Mouse (Mus musculus): ENCODE measurements at regions not wholly inside any gene's neighbourhood (a gene's known extent, or its start where the extent isn't known, plus 50 kb on each side); places are given as distances from the start of the nearest gene placed in this dataset.

DNA sequence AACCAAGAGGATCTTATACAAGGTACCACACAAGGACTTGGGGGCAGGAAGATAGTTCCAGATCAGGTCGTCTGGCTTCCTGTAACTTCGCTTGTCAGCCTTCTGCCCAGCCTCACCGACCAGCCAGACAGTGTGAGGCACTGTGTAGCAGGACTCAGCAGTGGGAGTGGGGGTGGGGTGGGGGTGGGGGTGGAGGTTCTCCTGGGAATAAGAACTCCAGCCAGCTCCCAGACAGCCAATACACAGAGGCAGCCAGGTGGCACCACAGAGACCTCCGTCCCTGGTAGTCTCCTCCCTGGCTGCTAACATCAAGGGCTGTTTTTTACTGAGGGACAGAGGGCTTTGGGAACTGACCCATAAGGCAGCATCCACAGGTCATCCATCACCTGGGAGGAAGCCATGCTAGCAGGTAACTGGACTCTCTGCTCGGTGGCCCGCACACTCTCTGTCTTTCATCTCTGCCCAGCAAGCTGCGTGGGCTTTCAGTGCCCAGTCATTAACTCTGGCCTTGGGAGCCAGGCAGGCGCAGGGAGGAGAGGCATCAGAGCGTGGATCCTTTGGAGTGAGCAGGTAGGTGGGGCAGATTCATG, 60.3 kb upstream of the Wnt4 start:
- no peak for DNase-seq (ENCODE audit: low read depth)

DNA sequence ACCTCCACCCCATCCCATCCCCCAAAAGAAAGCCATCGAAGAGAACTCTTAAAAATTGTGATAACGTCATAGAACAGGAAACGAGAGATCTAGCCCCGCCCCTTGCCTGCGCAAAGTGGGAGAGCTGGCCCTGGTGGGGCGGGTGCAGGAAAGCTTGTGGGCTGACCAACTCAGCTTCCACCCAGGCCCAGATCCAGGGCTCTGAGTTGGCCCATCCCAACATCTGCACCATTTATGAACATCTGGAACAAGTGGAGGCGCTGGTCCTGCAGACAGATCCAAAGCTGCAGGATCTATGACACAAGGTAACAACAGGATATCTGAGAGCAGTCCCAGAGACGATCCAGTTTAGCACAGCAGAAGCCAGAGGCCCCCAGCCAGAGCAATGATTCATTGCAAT, 62.7 kb upstream of the Wnt4 start:
- no peak for DNase-seq (ENCODE audit: low read depth)

DNA sequence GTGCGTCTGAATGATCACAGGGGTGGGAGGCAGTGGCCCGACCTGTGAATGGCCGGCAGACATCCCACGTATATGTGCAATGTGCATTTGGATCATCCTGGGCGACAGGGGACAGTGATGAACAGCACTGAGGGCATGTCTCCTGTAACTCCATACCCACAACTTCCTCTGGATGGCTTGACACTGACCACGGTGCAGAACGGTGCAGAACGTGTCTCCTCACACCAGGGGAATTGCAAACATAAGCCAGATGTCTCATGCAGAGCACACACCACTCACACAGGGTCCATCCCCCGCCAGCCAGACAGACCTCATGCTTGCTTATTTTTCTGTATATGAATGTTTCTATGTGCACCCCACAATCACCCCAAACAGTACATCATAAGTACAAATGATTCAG, 64.4 kb upstream of the Wnt4 start:
- DNase-seq (ENCODE audit: low read depth): no peak

DNA sequence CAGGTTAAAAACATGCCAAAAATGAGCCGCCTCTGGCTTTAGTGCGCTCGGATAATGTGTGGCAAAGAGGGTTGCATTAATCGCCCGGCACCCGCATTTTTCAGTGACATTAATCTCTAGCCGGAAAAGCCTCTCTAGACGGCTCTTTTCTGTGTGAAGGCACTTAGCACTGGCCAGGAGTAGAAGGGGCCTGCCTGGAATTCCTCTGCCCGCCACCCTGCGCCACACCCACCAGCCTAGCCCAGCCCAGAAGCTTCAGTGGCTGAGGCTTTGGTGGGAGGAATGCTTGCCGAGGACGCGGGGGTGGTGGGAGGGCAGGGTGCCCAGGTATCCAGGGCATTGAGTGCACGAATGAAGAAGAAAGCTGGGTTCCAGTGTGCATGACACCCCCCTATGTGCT, 65.2 kb upstream of the Wnt4 start:
- no peak for DNase-seq (ENCODE audit: low read depth)

DNA sequence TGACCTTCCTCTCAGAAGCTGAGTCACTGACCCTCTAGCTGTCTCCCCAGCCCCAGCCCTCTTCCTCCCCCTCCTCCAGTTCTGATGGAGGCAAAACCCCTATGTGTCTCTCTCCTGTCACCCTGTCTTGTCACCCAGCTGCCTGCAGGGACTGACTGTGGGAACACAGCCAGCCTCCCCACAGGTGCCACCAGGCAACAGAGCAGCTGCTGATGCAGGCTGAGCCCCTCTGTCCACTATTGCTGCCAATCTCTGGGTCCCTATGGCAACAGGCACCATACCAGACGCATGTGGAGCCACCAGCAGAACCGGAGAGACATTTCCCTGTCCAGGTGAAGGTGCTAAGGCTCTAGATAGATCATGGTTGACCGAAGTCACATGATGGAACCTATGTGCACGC, 66.0 kb upstream of the Wnt4 start:
- DNase-seq (ENCODE audit: low read depth): no peak

DNA sequence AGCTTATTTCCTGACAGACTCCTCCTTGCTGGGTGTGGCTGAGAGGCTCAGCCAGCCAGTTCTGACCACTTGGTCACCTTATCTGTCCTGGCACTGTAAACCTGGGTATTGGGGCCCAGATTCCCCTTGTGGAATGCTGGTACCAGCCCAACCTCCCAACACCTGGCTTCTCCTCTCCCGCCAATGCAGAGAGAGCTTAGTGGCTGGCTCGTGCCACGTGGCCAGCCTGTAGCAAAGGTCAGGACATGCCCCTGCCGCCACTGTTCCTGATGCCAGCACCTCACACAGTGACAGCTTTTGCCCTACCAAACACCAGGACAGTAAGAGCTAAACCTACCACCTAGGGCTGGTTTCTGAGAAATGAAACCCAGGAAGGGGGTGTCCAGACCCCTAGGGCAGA, 66.8 kb upstream of the Wnt4 start:
- no peak for DNase-seq (ENCODE audit: low read depth)

DNA sequence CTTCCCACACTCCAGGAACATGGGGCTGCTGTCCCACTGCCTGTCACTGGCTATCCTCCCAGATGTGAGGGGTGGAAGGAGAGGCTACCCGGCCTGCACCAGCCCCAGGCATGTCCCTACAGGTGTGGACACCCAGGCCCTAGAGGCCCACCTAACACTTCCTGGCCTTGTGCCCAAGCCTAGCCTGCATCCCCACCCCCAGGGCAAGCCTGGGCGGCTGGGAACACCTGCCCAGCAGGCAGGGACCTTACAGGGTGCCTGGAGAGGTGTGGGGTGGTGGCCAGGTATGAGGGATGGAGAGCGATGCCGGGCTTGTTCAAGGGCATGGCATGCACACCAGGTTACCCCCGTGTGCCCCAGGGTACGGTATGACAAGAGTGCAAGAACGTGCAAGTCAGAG, 76.3 kb upstream of the Wnt4 start:
- DNase-seq (ENCODE audit: low read depth): no peak

DNA sequence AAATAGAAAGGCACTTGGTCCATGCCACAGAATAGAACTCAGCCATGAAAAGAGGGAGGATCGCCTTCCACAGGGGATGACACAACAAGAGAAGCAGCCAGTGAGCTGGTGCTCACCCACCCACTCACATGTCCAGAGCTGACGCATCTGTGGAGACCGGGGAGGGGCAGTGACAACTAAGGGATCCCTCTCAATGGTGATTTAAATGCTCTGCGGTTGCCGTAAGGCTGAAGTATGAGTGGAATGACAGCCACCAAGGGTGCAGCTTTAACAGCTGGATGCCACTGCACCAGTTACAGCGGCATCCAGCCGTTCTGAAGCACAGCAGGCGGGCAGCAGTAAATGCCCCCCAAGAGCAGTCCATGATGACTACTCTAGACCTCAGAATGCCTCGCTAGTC, 76.9 kb upstream of the Wnt4 start:
- DNase-seq (ENCODE audit: low read depth): peak; percentile 9

DNA sequence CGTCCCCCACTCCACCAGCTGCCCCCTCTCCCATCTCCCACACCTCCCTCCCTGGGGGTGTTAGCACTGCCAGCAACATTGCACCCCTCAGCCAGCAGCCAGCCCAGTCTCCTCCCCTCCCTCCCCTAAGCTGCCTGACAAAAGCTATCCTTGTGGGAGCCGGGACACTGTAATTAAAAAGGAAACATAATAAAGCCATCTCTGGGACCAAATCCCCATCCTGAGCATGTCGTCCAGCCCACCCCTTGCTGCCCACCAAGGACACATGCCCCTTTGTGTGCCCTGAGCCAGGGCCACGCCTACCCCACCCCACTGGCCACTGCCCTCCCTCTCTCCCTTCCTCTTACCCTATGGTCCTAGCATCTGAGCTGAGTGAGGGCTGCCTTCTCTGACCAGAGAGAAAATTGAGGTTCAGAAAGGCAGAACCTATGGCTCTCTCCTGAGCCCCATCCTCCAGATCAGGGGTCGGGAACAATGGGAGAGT, 80.8 kb upstream of the Wnt4 start:
- no peak for DNase-seq (ENCODE audit: low read depth)

DNA sequence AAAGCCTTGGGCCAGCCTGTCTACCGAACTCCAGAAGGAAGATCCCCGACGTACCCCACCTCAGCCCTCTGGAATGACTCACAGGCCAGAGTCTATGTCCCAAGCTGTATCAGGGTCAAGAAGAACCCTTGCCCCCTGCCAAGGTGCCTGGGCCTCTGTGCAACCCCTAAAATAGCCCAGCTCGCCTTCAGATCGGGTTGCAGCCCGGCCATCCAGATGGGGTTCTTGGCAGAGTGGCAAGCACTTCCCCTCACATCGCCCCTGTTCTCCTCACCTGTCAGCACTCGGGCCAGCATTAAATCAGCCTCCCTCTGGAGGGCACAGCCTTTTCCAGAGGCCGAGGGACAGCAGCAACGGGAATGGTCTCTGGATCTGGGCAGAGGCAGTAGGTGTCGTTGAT, 83.2 kb upstream of the Wnt4 start:
- DNase-seq (ENCODE audit: low read depth): no peak

DNA sequence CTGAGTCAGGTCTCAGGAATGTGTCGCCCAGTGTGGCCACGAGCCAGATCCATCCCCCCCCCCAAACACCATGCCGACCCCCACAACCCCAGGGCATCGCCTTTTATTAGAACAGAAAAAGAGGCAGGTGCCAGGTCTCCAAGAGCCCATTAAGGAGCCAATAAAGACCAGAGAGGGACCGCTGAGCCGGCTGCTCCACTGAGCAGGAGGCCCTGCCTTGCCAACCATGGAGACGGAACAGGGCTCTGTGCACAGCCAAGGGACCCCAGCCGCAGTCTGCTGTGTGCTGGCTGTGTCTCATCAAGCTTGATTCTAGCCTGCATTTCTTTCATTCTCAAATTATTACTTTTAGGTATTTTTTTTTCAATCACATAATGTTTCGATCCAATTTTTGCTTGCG, 86.7 kb upstream of the Wnt4 start:
- DNase-seq (ENCODE audit: low read depth): no peak

DNA sequence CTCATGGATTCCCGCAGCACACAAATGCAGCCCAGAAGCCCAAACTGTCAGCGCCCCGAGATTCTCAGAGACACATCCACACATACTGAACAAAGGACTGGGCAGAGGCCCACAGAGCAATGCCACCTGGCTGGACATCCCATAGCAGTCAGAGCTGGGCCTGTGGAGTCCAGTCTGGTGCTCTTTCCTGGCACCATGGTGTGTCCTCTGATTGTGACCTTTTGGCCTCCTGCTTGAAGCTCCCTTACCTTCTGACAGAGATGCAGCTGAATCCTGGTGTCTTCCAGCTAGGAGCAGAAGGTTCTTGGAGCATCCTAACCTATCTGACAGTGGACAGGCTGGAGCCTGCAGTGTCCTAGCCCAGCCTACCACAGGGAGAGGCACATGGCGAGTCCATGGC, 87.5 kb upstream of the Wnt4 start:
- no peak for DNase-seq (ENCODE audit: low read depth)

DNA sequence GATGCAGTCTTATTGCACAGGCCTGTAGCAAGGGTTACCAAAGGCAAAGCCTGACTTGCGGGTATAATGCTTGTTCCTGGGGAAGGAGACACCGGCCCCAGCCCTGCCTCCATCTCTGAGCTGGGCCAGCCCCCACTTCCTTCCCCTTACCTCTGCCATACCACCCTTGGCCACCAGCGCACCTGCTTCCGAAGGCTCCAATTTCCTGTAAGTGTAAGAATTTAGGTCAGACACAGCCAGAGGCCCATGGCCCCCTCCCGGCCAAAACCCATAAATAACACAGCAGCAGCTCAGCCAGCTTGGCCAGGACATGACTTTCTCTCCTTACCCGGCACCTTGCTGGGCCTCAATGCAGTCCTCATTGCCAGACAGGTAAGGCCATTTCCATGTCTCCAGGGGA, 88.2 kb upstream of the Wnt4 start:
- no peak for DNase-seq (ENCODE audit: low read depth)

DNA sequence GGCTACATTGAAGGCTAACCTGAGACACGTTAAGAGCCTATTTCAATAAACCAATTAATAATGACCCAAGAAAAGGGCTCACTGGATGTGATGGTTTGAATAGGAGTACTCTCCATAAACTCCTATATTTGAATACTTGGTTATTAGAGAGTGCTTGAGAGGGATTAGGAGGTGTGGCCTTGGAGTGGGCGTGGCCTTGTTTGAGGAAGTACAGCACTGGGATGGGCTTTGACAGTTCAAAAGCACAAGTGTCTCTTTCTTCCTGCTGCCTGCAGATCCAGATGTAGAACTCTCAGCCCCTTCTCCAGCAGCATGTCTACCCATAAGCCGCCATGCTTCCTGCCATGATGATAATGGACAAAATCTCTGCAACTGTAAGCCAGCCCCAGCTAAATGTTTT, 89.7 kb upstream of the Wnt4 start:
- DNase-seq (ENCODE audit: low read depth): no peak

DNA sequence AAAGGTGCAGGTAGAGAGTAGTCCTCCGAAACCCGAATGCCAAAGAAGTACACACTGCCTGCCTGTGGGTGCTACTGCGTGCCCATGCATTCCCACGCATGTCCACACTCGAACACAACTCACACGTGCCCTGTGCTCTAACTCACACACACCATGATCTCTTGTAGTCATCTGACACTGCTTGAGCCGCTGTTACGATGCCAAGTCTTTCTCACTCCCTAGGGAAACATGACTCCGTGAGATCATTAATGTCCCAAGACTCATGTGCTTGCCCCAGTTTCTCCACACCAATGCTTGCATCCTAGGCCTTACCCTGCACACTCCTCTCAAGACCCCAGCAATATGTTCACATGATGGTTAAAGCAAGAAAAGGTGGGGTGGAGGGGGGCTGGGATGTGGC, 90.2 kb upstream of the Wnt4 start:
- no peak for DNase-seq (ENCODE audit: low read depth)

DNA sequence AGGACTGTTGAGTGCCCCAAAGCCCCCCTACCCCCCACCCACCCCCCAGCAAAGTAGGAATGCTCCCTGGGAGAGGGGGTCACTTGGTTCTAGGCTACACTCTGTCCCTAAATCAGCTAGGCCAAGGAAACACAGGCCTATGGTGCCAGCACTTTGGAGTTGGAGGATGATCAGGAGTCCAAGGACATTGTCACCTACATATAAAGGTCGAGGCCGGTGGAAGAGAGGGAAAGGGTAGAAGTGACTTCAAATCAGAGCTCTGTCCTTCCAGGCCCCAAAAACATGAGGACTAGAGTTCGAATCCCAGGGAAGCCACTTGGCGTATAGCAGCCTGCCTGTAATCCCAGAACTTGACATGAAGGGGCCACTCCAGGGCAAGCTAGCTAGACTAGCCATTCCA, 92.3 kb upstream of the Wnt4 start:
- DNase-seq (ENCODE audit: low read depth): no peak

DNA sequence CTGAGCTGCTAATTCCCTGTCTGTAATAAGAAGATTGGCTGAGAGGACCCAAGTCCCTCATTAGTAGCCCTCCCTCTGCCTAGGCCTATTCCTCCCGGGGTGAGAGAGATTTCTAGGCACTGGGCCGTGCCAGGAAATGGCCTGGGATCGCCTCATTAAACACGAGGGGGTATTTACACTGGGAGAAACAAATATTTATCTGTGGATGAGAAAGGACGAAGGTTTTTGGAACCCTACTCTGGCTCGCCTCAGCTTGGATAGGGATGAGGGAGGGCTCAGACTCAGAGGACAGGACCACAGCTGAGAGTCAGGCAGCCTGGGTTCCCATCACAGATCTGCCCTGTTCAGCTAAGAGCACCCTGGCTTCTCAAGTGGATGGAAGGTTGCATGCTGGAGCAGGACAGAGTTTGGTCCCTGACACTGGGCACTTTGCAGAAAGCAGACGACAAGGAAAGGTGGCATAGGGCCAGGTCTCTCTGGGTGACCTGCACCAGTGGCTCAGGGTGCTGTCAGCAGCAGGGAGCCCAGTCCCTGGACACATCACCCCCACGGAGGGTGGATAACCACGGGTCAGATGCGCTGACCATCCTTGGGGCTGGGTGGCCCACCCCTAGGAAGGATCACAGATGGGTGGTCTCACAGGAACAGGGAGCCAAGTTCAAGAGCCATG, 94.0 kb upstream of the Wnt4 start:
- no peak for DNase-seq (ENCODE audit: low read depth)

DNA sequence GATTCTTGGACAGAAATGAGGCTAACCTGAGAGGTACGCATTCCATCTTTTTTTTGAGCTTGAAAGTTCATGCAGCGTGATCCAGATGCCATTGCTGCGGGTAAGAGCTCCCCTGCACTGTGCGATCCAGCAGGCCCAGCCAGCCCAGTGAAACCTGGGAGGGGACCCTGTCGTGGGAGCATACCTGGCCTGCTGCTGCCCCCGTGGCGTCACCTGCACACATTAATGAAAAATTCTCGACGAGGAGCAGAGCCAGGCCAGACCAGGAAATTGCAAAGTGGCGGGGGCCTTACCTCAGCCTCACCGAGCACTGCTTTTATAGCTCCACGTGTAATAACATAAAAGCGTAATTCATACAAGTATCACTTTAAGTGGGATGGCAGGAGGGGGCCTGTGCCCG, 94.7 kb upstream of the Wnt4 start:
- no peak for DNase-seq (ENCODE audit: low read depth)

DNA sequence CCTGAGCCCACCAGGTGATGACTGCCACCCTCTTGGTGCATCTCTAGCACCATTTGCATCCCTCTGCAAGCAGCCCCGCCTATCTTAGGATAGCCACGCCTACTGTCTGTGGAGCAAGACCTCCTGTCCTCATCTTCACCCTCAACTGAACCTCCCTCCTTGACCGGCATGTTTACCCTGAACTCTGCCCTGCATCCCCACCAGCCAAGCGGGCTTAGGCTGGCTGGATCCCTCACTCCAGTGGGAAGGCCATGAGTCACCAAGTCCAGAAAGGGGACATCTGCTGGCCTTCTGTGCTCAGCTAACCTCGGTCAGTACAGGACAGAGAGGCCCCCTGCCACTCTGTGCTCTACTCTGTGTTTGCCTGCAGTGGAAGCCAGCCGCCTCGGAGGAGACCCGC, 96.0 kb upstream of the Wnt4 start:
- DNase-seq (ENCODE audit: low read depth): no peak

DNA sequence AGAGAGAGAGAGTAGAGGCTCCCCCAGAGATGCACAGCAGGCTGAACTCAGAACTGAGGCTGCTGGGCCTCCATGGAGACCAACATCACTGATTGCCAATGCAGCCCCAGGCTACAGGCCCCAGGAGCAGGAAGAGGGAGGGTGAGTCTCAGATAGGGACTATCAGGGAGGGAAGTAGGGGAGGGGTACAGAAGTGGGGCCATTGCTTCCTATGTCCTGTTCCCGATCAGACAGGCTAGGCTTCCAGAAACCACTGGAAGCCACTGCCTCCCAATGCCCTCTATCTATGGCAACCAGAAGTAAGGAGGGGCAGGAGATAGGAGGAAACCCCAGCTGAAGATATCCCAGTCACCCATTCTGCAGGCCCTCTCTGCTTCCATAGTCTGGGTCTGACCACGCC, 97.2 kb upstream of the Wnt4 start:
- DNase-seq (ENCODE audit: low read depth): no peak

DNA sequence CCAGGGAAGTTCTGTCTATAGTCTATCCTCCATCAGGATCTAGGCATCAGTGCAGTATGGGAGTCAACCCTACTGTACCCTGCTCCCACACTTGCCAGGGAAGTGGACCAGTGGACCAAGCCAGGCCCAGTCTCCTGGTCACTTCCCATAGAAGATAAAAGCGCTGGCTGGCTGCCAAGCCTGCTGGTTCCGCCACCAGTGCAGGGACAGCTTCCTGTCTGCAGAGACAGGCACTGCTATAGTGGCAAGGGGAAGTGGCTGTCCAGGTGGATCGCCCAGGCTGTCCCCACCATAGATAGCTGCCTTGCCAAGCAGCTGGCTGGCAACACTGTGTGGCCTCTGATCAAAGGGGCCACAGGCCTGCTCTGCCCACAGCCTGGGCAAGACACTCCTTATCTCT, 98.5 kb upstream of the Wnt4 start:
- DNase-seq (ENCODE audit: low read depth): no peak

DNA sequence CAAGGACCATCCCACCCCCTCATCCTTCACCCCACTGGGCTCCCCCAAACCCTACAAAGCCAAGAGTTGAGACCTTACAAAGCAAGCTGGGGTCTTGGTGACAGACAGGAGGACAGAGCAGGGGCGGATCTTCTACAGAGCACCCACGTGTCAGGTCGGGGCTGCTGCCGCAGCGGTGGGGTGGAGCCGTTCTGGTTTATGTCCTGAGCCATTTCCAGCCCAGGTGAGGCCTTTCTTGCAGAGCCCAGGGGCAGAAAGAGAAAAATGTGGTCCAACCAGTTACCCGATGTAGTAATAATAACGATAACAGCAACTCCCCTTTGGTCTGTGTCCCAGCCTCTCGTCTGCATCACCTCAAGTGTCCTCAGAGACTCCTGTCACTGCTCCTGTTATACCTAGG, 112.4 kb upstream of the Wnt4 start:
- DNase-seq (ENCODE audit: low read depth): no peak

DNA sequence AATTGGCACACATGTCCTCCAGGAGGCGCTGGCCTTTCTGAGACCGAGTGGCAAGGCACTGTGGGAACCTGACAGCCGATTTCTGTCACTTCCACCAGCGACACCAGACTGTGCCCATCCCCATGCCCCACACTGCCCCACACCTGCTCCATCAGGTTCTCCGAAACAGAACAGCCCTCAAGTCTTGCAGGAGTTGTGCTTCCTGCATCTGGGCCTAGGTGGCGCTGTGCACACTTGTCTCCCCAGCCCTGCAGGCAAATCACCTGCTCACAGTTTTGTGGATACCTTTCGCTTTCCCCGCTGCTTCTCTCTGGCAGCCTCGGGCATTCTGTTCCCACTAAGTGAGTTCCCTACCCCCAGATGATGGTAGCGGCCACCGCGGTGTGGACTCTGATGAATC, 112.9 kb upstream of the Wnt4 start:
- DNase-seq (ENCODE audit: low read depth): peak; percentile 53

DNA sequence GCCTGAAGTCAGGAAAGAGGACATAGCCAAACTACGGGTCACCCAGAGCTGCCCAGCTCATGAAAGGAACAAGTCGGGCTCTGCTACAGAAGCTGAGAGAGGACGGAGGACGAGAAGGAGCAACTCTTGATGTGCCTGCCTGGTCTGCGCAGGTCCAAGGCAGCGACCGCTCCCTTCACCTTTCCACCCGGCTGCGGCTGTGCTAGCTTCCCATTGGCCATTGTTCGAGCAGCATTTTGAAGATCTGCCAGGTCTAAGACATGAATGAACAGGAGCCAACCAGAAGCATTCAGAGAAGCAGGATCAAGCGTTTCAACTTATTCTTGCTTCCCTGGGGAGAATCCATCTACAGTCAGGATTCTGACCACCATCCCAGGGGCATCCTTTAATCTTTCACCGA, 113.3 kb upstream of the Wnt4 start:
- no peak for DNase-seq (ENCODE audit: low read depth)
